Mouse (Mus musculus) B cell, adult 2 months (primary cell): ENCODE measurements around the gene Klhl41.
A peak's percentile ranks its signal among the peaks of the same experiment; 100 is the strongest.

ENCODE experiments used
- DNase-seq, 2 experiments: peaks; one replicate each; pipeline ENCODE4 v3.0.0; 2022

The Klhl41 gene

DNA sequence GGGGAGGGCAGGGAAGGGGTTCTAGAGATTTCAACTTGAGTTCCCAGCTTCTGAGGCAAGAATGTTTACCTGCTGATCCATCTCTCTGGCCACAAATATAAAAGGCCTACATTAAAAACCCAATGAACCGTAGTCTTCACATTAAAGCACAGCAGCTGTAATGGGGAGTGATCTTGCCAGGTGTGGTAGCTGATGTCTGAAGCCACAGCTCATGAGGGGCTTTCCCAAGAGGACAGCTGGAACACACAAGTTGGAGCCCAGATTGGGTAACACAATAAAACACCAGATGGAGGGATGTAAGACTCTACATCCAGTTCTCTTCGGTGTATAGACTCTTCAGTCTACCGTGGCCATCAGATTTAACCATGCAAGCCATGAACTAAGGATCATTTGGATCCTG is 14.6 kb downstream of the Klhl41 start:
- no peak for DNase-seq

DNA sequence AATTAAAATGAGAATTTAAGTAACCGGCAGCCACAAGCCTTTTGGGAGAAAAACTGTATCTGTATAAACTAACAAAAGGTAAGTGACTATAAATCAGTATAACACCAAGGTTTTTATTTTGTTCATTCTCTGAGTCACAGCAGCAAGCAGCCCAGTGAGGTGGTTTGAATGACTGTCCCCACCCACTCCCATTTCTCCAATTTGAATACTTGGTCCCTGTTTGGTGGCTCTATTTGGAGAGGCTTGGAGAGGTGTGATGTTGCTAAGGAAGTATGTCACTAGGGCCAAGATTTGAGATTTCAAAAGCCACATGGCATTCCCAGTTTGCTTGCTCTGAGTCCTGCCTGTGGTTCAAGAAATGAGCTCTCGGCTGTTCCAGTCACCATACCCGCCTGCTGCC is 20.3 kb downstream of the Klhl41 start:
- DNase-seq: no peak

DNA sequence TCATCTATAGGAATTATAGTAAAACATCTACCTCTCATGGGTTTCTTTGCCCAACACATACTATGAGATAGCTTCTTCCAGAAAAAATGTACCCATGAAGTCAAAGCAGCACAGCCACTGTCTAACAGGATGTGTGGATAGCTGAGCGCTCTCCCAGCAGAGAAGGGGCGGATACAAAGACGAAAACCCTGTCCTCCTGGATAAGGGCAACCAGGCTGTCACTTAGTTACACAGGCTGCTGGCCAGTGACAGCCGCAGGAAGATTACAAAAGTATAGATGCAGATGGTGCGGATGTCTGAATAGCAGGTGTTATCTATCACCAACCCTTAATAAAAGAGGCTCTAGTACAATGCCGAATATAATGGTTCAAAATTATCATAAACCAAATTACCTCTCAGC is 20.9 kb downstream of the Klhl41 start:
- no peak for DNase-seq

DNA sequence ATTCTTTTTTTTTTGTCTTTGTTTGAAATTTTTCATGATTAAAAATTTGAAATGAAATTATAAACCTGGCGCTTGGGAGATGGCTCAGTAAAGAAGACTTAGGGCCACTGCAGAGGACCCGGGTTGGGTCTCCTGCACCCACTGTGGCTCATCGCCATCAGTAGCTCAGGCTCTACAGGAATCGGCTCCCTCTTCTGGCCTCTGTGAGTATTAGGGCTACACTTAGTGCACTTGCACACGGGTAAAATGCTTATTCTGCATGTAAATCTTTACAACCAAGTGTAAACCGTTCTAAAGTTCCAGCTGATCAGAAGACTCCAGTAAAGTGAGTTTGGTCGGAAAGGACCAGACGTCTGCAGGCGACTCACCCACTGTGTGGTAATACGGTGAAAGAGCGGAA is 23.6 kb downstream of the Klhl41 start:
- no peak for DNase-seq

DNA sequence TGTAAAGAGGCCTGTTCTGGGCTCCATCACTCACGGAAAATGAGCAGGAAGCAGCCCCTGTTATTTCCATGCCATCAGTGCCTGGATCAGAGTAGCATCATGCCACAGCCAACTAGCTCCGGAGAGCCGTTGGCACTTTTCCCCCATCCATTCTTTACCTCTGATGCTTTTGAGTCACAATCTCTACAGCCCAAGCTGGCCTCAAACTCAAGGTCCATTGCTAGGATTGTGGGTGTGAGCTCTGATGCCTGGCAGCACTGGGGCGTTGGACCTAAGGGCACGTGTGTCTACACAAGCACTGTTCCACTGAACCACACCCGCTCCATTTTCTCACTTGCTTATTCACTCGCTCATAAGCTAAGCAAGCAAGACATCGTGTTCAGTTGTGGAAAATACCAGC is 30.5 kb downstream of the Klhl41 start:
- DNase-seq: no peak

DNA sequence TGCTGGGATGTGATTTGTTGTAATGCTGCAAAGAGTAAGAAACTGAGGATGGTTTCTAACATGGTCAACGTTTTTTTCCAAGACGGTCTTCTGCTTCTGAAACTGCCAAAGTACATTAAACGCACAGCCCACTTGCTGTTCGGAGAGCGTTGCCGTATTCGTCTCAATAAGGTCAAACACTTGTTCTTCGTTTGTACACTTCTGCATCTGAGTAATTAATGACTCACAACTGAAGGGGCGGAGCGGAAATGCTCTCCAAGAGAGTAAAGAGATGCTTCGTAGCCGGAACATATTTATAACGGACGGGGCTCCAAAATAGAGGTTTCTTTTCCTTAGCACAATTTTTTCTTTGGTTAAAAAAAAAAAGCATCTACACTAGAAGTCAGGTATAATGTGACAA is 42.3 kb downstream of the Klhl41 start:
- no peak for DNase-seq

DNA sequence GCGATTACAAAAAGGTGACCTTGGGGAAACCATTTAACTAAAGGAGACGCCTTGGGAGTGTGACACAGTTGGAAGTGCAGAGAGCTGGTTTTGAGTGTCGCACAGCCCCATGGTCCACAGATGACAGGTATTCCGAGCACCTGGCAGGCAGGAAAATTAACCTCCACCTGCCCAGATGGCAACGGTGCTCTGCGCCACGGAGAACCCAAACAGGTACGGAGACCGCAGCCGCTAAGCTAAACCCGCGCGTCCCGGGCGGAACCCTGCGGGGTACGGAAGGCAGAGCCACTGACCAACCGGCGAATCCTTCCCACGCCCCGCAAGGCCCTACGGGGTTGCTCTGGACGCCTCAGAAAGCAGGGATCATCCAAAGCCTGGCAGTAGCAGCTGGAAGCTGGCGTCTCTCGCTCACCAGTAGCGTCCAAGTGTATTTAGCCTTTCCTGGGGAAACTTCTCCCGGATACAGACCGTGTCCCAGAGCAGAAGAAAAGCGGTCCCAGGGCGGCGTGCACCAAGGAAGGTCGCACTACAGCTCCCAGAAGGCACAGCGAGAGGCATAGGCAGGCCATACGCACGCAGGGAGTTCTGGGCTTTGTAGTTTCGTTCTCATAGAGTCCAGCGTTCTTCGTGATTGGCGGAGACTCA is 43.2 kb downstream of the Klhl41 start, which contains the start of gene Fastkd1:
TSS of gene Fastkd1 (minus strand) at position 536 of the 645 bp plus-strand sequence.
- peak; percentile 76 to 84 for DNase-seq

DNA sequence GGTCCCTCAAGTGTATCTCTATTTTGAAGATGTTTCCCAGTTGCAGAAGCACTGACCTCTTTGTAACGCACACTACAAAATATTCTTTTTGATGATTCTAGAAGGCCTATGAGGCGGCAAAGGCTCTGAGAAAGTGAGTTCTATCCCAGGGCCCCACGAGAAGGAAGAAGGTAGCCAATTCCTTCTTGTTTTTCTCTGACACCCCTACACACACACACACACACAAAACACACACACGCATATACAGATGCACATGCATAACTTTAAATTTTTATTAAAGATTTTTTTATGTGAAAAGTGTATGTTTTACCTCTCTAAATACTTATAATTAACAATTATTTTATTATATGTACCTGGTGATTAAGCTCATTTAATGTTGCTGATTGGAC is 43.7 kb downstream of the Klhl41 start:
- no peak for DNase-seq

DNA sequence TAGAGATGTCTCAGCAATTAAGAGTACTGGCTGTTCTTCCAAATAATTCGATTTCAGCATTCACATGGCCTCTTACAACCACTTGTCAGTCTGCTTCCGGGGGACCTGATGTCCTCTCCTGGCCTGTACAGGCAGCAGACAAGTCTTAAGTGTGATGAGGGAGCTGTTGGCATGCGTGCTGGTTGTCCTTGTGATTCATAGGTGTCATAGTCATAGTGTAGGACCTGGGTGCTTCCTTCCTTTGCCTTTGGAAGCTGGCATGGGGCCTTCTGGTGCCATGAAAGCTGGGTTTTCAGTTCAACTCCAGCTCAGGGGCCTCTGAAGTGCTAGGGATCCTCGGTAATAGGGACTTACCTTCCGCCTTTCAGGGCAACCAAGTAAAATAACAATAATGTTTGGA is 44.2 kb downstream of the Klhl41 start:
- DNase-seq: no peak

DNA sequence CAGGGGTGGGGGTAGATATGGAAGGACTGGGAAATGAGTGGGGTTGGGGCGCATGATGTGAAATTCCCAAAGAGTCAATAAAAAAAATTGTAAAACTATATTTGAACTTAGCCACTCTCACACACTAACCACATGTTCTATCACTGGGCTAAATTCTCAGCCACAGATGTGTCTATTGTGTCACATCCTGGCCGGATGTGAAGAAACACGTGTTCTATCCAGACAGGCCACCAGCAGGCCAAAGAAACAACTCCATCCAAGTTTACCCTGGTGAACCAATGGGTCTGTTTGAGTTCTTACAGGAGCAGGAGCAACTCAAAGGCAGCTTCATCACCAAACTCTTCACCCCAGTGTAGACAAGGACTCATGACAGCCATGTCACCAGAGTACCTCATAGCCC is 46.6 kb downstream of the Klhl41 start:
- DNase-seq: no peak

DNA sequence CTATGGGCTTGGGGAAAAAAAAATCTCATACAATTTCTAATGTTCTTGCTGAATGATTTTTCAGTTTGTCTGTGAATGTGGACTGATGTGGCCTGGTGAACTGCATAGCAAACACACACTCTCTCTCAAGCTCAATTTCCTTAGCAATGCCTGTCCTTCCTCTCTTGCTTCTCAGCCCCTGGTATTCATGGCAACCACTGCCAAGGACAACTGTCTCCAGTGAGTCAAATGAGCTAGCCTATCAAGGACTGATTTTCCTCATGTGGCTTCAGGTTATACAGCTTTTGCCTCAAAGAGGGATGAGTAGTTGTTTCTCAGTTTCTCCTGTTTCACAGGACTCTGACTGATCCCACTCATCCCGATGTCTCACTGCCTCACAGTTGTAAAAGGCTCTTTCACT is 49.2 kb downstream of the Klhl41 start:
- no peak for DNase-seq

DNA sequence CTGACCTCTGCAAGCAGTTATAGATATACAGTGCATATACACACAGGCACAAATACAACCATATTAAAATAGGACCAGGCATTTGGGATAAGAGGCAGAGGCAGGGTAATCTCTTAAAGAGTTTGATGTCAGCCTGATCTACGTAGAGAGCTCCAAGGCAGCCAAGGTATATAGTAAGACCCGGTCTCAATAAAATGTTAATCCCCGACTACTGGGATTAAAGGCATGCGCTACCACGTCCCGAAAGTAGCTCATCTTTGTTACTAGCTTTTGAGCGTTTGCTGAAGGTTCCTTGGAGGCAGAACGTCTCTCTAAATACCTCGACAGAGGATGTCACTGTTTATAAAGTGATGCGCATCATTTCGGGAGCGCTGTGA is 52.3 kb downstream of the Klhl41 start, which contains the start of gene Ppig:
TSS of gene Ppig (plus strand) at position 273 of the 377 bp plus-strand sequence.
- no peak for DNase-seq

DNA sequence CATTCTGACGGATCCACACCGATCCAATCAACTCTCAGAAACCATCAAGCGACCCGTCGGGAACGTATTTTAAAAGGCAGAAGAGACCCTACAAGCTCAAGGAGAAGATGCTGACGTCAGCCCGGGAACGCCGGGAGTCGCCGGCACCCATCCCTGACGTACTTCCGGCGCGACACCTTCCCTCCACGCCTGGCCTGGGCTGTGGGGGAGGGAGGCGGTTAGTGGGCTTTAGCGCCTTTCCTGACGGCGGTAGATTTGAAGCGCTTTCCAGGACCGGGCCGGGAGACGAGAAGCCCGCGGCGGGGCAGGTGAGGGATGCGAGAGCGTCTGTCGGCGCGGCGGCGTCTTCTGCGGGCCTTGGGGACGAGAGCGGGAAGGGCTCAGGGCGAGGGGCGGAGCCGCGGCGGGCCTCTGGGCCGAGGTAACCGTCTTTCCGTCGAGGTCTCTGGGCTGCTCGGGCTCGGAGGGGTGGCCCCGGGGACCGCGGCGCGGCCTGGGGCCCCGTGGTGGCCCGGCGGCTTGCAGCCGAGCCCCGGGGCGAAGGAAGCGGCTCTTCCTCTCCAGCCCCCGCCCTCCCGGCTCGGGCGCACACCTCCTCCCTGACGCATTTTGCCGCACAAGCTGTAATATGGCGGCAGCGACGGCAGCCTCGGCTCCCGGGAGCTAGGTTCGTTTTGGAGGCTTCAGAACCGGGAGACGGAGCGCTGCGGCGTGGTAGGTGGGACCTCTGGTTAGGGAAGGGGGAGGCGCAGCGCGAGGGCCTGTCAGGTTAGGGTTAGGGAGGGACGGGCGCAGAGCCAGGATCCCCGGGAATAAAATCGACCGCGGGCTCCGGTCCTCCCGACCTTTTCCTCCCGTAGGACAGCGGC is 53.0 kb downstream of the Klhl41 start:
- DNase-seq: peak; percentile 93 to 96

DNA sequence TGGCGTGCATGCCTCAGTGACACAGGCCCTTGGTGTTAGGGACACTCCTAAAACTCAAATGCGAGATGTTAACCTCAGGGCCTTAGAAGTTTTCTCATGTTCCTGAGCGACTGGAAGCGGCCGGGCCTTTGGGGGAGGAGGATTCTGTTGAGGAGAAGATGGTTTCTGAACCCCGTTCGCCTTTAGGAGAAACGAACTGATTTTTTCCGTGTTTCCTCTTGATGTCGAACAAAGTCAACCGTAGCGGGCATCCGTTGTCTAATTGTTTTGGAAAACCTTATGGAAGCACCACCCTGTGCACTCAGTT is 53.6 kb downstream of the Klhl41 start:
- DNase-seq: peak in 1 of 2 experiments; percentile 49
